Mouse (Mus musculus): ENCODE results near the gene Tnfrsf11a.

DNA sequence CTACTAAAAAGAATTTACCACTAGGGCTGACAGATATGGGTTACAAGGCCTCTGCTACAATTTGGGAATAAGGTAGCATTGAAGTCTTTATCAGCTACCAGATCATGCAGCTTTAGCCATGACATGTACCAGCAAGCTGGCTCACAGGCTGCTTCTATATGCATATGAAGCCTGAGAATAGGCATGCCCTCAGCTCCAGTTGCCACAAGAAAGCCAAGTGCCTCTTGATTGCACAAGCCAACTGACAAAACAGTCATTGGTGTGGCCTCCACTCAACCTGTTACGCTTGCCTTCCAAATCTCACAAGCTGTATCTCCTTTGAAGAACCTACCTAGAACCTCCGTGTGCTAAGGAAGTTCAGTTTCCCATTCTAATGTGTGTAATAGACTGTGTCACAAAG is 12.1 kb upstream of the Tnfrsf11a start:
- no peak for TF ChIP-seq CTCF (IDR thresholded peaks at IDR 0.05; ENCODE audit: low read depth, low read length)
- TF ChIP-seq POLR2A (IDR thresholded peaks at IDR 0.05; ENCODE audit: borderline replicate concordance, low read depth, low read length) = no peak

Data from bone marrow macrophage, adult 2 months (primary cell).